Mouse (Mus musculus) embryonic facial prominence, embryonic 15.5 days (tissue): ENCODE measurements around the gene Gstm1. TPM values are rescaled to one million over a fixed set of nuclear protein-coding genes. Genes with fewer than 3 reads are reported as not detected.
"Not testable (repeated sequence)": the region's sequence is repeated elsewhere in the genome, so short reads cannot be mapped to it uniquely, and the experiment has no call there.

Source experiments
- ATAC-seq: fragments of 200-750 bp; cut with Nextera tagmentation; 2 replicates; pipeline ENCODE4 v1.8.0; 2017; ENCODE audit warnings: low read depth, moderate TSS enrichment; ENCODE audit not compliant: insufficient number of reproducible peaks, low FRiP score, low TSS enrichment
- H3K27ac ChIP-seq: fragments of 300-500 bp; sonication (generic); replicated peaks from 2 replicates; pipeline ENCODE4 v1.5.1; 2015; ENCODE audit warnings: mild to moderate bottlenecking, inconsistent platforms
- H3K27me3 ChIP-seq: fragments of 300-500 bp; sonication (generic); 2 replicates; pipeline ENCODE4 v1.6.1; 2015; ENCODE audit warnings: inconsistent platforms
- H3K36me3 ChIP-seq: fragments of 300-500 bp; sonication (generic); 2 replicates; pipeline ENCODE4 v1.6.1; 2015; ENCODE audit warnings: mild to moderate bottlenecking, inconsistent platforms
- H3K4me1 ChIP-seq: fragments of 300-500 bp; sonication (generic); 2 replicates; pipeline ENCODE4 v1.6.1; 2015; ENCODE audit warnings: inconsistent platforms
- H3K4me2 ChIP-seq: fragments of 300-500 bp; sonication (generic); replicated peaks from 2 replicates; pipeline ENCODE4 v1.6.1; 2015; ENCODE audit warnings: mild to moderate bottlenecking, inconsistent platforms
- H3K4me3 ChIP-seq: fragments of 300-500 bp; sonication (generic); replicated peaks from 2 replicates; pipeline ENCODE4 v1.5.1; 2015; ENCODE audit warnings: mild to moderate bottlenecking, inconsistent platforms
- H3K9ac ChIP-seq: fragments of 300-500 bp; sonication (generic); 2 replicates; pipeline ENCODE4 v1.6.1; 2015; ENCODE audit warnings: inconsistent platforms
- H3K9me3 ChIP-seq: fragments of 300-500 bp; sonication (generic); replicated peaks from 2 replicates; pipeline ENCODE4 v1.6.1; 2016; ENCODE audit warnings: inconsistent platforms
- WGBS: fragments of 180-500 bp; shearing (Covaris S2); methylation state at CpG from one replicate; pipeline ENCODE4 v1.1.7; 2015; 5-methylcytosine and 5-hydroxymethylcytosine counted together
- polyA plus RNA-seq: library from polyadenylated mRNA; unstranded; fragments of >200 nt; fragmentation: Nextera tagmentation; extraction: Ambion mirVana; gene quantifications from 2 replicates; pipeline ENCODE4 v1.2.1, GENCODE M21; 2015

Gene Gstm1
- polyA plus RNA-seq, 1 experiment from 2014 or later, result 220 TPM

GRCm38 (mm10) chr3:107984471-107984870 is 33.3 kb downstream of the Gstm1 start:
- ATAC-seq, result no peak
- 89% methylated on average over 5 of the region's 5 CpGs for WGBS
- no peak overlapping the region for H3K27ac ChIP-seq

DNA sequence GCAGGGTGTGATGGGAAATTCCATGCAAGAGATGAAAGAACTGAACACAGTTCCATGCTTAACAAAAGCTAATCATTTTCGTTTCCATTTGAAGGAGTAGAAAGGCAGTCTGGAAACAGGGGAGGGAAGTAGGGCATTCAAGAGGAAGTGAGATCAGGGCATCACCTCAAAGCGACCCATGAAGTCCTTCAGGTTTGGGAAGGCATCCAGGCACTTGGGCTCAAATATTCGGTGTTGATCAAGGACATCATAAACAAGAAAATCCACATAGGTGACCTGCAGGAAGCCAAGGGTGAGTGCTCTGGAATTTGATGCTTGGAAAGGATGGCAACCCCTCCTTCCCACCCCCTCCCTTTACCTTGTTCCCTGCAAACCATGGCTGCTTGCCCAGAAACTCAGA is 34.0 kb downstream of the Gstm1 start:
- Histone ChIP-seq H3K4me3 (no peak overlapping the region), H3K27me3 (no peaks in the 10 kb centered on the region), H3K9me3 (no peaks in the 10 kb centered on the region), H3K9ac (no peak overlapping the region), H3K36me3 (no peaks in the 10 kb centered on the region), H3K4me1 (0 out of 2 replicates have a peak, but pooled peaks cover 4% of the 10 kb centered on the region), H3K4me2 (no peak overlapping the region), H3K27ac (no peak overlapping the region)
- no peak for ATAC-seq
- WGBS, result 64% methylated on average over 3 of the region's 3 CpGs

More at GRCm38 (mm10) chr3:107984471-107984870, 33.3 kb downstream of the Gstm1 start:
- no peaks in the 10 kb centered on the region for H3K36me3 ChIP-seq
- no peaks in the 10 kb centered on the region for H3K9me3 ChIP-seq
- H3K4me1 ChIP-seq, result 0 out of 2 replicates have a peak, but pooled peaks cover 4% of the 10 kb centered on the region
- H3K4me2 ChIP-seq, result no peak overlapping the region
- H3K4me3 ChIP-seq, result no peak overlapping the region
- H3K9ac ChIP-seq, result no peak overlapping the region
- no peaks in the 10 kb centered on the region for H3K27me3 ChIP-seq

DNA sequence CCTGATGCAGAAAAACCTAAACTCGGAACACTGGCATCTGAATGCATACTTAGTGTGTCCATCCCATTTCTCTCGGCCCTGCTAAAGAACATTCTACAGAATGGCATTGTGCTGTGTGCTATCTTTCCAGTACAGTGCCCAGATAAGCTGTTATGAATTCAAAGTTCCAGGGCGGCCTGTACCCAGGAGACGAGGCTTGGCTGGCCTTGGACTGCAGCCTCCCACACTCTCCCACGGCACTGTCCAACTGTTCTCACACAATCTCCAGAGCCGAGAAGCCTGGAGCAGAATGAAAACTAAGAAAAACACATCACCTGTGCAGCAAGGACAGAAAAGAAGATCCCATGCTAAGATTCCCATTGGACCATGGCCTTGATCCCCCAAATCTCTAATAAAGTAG is 35.0 kb downstream of the Gstm1 start:
- H3K9me3 ChIP-seq, result no peaks in the 10 kb centered on the region
- 0 out of 2 replicates have a peak, but pooled peaks cover 4% of the 10 kb centered on the region for H3K4me1 ChIP-seq
- H3K9ac ChIP-seq, result no peak overlapping the region
- no peaks in the 10 kb centered on the region for H3K36me3 ChIP-seq
- no peaks in the 10 kb centered on the region for H3K27me3 ChIP-seq
- ATAC-seq, result no peak
- H3K4me2 ChIP-seq, result no peak overlapping the region
- H3K27ac ChIP-seq, result no peak overlapping the region
- no peak overlapping the region for H3K4me3 ChIP-seq
- WGBS, result 79% methylated on average over 6 of the region's 6 CpGs

DNA sequence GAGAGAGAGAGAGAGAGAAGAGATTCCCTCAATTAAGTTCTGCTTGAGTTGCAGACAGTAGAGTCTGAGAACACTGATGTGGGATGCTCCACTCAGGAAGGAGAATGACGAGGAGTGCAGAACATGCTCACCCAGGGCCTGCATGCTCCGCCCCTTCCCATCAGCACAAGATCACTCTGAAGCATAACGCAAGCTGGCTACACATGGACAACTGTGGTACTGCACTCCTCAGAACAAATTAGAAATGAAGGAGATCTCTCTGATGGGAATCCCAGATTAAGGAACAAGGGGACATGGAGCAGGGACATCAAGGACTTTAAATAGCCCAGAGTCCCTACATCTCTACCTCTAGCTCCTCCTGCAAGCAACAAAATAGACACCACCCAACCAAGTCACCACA is 36.5 kb downstream of the Gstm1 start:
- H3K9ac ChIP-seq, result no peak overlapping the region
- H3K4me1 ChIP-seq, result 0 out of 2 replicates have a peak, but pooled peaks cover 4% of the 10 kb centered on the region
- no peaks in the 10 kb centered on the region for H3K27me3 ChIP-seq
- H3K4me3 ChIP-seq, result no peak overlapping the region
- H3K36me3 ChIP-seq, result no peaks in the 10 kb centered on the region
- no peak for ATAC-seq
- WGBS, result 59% methylated on average over 3 of the region's 3 CpGs
- no peak overlapping the region for H3K27ac ChIP-seq
- H3K9me3 ChIP-seq, result no peaks in the 10 kb centered on the region
- no peak overlapping the region for H3K4me2 ChIP-seq

DNA sequence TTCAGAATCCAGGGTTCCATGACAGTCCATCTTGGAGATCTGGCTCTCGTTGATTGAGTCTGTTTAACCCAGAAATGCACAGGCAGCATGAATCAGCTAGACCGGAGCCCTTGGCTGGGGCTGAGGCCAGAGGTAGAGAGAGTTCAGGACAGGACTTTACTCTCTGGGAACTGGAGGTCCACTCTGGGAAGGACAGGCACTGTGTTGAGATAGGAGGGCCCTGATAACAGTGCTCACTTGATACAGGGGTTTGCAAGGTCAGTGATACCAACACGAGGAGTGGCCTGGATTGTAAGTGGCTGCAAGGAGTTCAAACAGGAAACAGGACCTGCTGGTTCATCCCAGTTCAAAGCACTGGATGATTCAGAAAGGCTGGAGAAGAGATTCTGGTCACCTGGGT is 40.1 kb downstream of the Gstm1 start:
- Histone ChIP-seq H3K36me3 (no peaks in the 10 kb centered on the region), H3K4me2 (no peak overlapping the region), H3K4me1 (no peaks in the 10 kb centered on the region), H3K27me3 (no peaks in the 10 kb centered on the region), H3K4me3 (no peak overlapping the region), H3K9me3 (no peaks in the 10 kb centered on the region), H3K9ac (no peak overlapping the region), H3K27ac (no peak overlapping the region)
- no peak for ATAC-seq
- WGBS, result 70% methylated on average over 3 of the region's 3 CpGs

DNA sequence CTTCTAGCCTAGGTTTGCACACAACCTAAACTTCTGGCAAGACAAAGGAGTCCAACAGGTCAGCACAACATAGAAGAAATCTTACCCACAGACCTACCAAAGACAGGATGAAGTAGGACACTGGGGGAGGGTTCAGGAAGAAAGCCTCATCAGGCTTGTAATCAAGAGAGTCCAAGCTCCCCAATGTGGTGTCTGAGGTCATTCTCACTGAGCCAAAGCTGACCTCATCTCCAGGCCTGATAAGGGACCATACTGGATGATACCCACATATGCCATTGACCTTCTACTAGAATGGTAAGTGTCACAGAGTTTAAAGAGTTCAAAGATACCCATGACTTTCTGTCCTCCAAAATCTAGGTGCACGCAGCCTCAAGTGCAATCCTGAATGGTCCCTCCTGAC is 43.5 kb downstream of the Gstm1 start:
- no peaks in the 10 kb centered on the region for H3K9me3 ChIP-seq
- H3K27ac ChIP-seq, result no peak overlapping the region

DNA sequence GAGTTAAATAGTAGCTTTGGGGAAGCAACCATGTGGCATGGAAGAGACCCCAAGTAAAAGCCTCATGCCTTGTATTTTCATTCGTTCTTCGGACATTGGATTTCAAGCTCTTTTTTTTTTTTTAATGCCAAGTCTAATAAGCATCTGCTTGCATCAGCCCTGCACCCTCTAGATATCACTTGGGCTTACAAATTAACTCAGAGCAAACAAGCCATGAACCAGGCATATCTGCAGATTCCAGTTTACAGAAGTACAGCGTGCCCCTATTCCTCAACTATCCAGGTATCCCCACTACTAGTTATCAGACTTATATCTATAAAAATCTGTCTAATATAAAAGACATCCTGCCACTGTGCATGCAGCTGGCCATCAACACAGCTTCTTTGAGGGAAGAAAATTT is 45.7 kb downstream of the Gstm1 start:
- Histone ChIP-seq H3K36me3 (no peaks in the 10 kb centered on the region), H3K4me1 (no peaks in the 10 kb centered on the region), H3K9me3 (no peaks in the 10 kb centered on the region), H3K27me3 (no peaks in the 10 kb centered on the region), H3K9ac (no peak overlapping the region), H3K4me3 (no peak overlapping the region), H3K27ac (no peak overlapping the region), H3K4me2 (no peak overlapping the region)
- 85% methylated on average over 3 of the region's 3 CpGs for WGBS
- no peak for ATAC-seq

More for the DNA sequence above, 43.5 kb downstream of the Gstm1 start:
- 100% methylated on average over 1 of the region's 1 CpGs for WGBS
- Histone ChIP-seq H3K36me3 (no peaks in the 10 kb centered on the region), H3K4me1 (no peaks in the 10 kb centered on the region), H3K4me2 (no peak overlapping the region), H3K4me3 (no peak overlapping the region), H3K9ac (no peak overlapping the region), H3K27me3 (no peaks in the 10 kb centered on the region)
- ATAC-seq, result no peak

- 59% methylated on average over 3 of the region's 3 CpGs for WGBS
- H3K36me3 ChIP-seq, ATAC-seq, H3K9me3 ChIP-seq, H3K4me1 ChIP-seq, H3K9ac ChIP-seq, H3K4me2 ChIP-seq, H3K27ac ChIP-seq, H3K27me3 ChIP-seq, H3K4me3 ChIP-seq: not testable (repeated sequence)
These were observed 46.7 kb downstream of the Gstm1 start for GRCm38 (mm10) chr3:107971101-107971500.

DNA sequence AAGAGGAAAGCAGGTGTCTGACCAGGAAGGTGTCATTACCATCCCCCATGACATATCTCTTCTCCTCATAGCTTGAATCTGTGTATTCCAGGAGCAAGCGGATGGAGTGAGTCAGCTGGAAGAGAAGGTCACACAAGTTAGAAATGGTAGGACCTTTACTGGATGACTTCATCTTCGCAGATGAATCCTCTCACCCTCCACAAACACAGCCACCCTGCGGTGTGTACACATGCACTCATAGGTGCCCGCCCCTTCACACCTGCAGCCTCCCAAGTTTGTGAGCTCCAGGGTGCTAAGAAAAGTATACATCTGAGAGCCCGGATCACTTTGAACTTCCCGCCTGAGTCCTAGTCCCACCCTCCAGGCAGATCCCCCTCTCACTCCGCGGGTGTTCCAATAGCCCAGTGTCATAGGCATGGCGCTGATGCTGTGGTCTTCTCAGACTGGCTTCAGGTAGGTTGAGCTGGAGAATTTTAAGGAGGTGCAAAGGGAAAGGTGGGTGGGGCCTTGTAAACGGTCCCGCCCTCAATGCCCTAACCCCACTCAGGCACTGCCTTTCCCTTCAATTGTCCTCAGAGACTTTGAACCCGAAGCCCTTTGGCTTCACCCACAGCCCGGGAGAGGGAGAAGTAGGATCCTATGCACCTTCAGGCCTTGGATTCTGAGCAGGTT is 48.9 kb downstream of the Gstm1 start, which contains the start of gene Gstm3:
Gene Gstm3 (minus strand): TSS at position 560 of the 672 bp plus-strand sequence.
- H3K4me2 ChIP-seq, result no peak within 1 kb of the TSS
- no peaks in the 10 kb centered on the region for H3K4me1 ChIP-seq
- no peak within 1 kb of the TSS for H3K4me3 ChIP-seq
- no peak for ATAC-seq
- H3K27me3 ChIP-seq, result no peaks in the 10 kb centered on the region
- WGBS, result 58% methylated on average over 13 of the region's 13 CpGs
- H3K9me3 ChIP-seq, result no peaks in the 10 kb centered on the region
- H3K9ac ChIP-seq, result no peak within 1 kb of the TSS
- no peaks in the 10 kb centered on the region for H3K36me3 ChIP-seq
- no peak within 1 kb of the TSS for H3K27ac ChIP-seq

GRCm38 (mm10) chr3:107966631-107967030 is 51.1 kb downstream of the Gstm1 start:
- WGBS, result 94% methylated on average over 5 of the region's 5 CpGs
- Histone ChIP-seq H3K27ac (no peak overlapping the region), H3K4me3 (no peak overlapping the region), H3K36me3 (no peaks in the 10 kb centered on the region), H3K4me2 (no peak overlapping the region), H3K9ac (no peak overlapping the region), H3K9me3 (no peaks in the 10 kb centered on the region), H3K27me3 (no peaks in the 10 kb centered on the region), H3K4me1 (no peaks in the 10 kb centered on the region)
- ATAC-seq, result no peak

- Histone ChIP-seq H3K27ac (no peak overlapping the region), H3K9ac (no peak overlapping the region), H3K36me3 (no peaks in the 10 kb centered on the region), H3K4me1 (no peaks in the 10 kb centered on the region), H3K27me3 (no peaks in the 10 kb centered on the region), H3K4me3 (no peak overlapping the region), H3K4me2 (no peak overlapping the region), H3K9me3 (no peaks in the 10 kb centered on the region)
- WGBS, result 76% methylated on average over 1 of the region's 1 CpGs
- ATAC-seq, result no peak
These were observed 52.2 kb downstream of the Gstm1 start for GRCm38 (mm10) chr3:107965592-107965991.
